Mouse (Mus musculus): ENCODE data around the gene Enkd1. TPM values are rescaled to one million over a fixed set of nuclear protein-coding genes. Genes with fewer than 3 reads are reported as not detected.

Gene Enkd1
- total and polyA plus RNA-seq, 3 experiments = 22.0 to 42.6 TPM; not detected in 1

DNA sequence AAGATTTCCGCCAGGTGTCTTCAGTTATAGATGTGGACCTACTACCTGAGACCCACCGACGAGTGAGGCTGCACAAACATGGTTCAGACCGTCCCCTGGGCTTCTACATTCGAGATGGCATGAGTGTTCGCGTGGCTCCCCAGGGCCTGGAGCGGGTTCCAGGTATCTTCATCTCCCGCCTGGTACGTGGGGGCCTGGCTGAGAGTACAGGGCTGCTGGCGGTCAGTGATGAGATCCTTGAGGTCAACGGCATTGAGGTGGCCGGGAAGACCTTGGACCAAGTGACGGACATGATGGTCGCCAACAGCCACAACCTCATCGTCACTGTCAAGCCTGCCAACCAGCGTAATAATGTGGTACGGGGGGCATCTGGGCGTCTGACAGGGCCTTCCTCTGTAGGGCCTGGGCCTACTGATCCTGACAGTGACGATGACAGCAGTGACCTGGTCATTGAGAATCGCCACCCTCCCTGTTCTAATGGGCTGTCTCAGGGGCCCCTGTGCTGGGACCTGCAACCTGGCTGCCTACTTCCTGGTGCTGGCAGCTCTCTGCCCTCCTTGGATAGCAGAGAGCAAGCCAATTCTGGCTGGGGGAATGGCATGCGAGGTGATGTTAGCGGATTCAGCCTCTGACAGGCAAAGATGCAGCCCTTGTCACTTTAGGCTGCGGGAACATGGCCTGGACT lies 5.1 kb downstream of the Enkd1 start:
- no peak for TF ChIP-seq JUND (IDR thresholded peaks at IDR 0.05; ENCODE audit: low read depth, low read length)
- TF ChIP-seq POLR2AphosphoS5 (IDR thresholded peaks at IDR 0.05; ENCODE audit: borderline replicate concordance, low read depth, low read length) = no peak
- TF ChIP-seq RAD21 (IDR thresholded peaks at IDR 0.05; ENCODE audit: low read depth, low read length) = no peak
- TF ChIP-seq CHD1 (IDR thresholded peaks at IDR 0.05; ENCODE audit: low read depth, low read length) = no peak
- no peak for TF ChIP-seq TBP (IDR thresholded peaks at IDR 0.05; ENCODE audit: low read depth, low read length)
- TF ChIP-seq KAT2A (conservative IDR thresholded peaks at IDR 0.05; ENCODE audit: low read depth, low read length) = no peak
- no peak for TF ChIP-seq ZNF384 (IDR thresholded peaks at IDR 0.05; ENCODE audit: low read depth, low read length)
- no peak for TF ChIP-seq MAFK (IDR thresholded peaks at IDR 0.05; ENCODE audit: borderline replicate concordance, low read depth, low read length)
- TF ChIP-seq ZKSCAN1 (IDR thresholded peaks at IDR 0.05; ENCODE audit: low read depth, low read length) = no peak
- Histone ChIP-seq H3K4me3 (ENCODE audit: control insufficient read depth in 1 of 2, insufficient read depth in 1 of 2, low read depth in 2 of 2, low read length in 2 of 2) (no peak overlapping the region), H3K36me3 (ENCODE audit: control insufficient read depth in 1 of 2, insufficient read depth in 2 of 2, low read length in 2 of 2) (peaks cover 0 to 11% of the 10 kb centered on the region in 2 experiments; a peak in 2 of 4 replicates), H3K4me1 (ENCODE audit: control insufficient read depth in 1 of 2, insufficient read depth in 2 of 2, low read length in 2 of 2) (peaks cover 5 to 15% of the 10 kb centered on the region in 2 experiments; a peak in 3 of 4 replicates), H3K9ac (ENCODE audit: control insufficient read depth, low read depth, low read length, poor library complexity, severe bottlenecking) (no peak overlapping the region), H3K79me2 (ENCODE audit: control insufficient read depth, insufficient read depth, low read length, poor library complexity) (peaks cover 17% of the 10 kb centered on the region), H3K27ac (ENCODE audit: control insufficient read depth, low read depth, low read length) (no peak overlapping the region), H3K27me3 (ENCODE audit: control insufficient read depth in 1 of 2, insufficient read depth in 2 of 2, low read length in 2 of 2) (no peaks in the 10 kb centered on the region), H3K9me3 (replicated peaks; ENCODE audit: insufficient read depth, low read length) (no peaks in the 10 kb centered on the region)
- DNase-seq (ENCODE audit: low read depth, low spot score) = no peak

DNA sequence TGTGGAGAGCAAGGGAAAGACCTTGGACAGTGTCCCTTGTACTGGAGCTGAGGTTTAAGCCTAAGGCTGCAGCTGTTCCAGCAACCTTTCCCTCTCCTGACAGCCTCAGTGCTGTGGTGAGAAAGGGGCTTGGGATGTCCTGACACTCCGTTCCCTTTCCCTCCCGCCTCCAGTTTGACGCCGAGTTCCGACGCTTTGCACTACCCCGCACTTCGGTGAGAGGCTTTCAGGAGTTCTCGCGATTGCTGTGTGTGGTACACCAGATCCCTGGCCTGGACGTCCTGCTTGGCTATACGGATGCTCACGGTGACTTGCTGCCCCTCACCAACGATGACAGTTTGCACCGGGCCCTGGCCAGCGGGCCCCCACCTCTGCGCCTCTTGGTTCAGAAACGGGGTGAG lies 6.0 kb downstream of the Enkd1 start:
- Histone ChIP-seq H3K27me3 (ENCODE audit: control insufficient read depth in 1 of 2, insufficient read depth in 2 of 2, low read length in 2 of 2) (no peaks in the 10 kb centered on the region), H3K4me1 (ENCODE audit: control insufficient read depth in 1 of 2, insufficient read depth in 2 of 2, low read length in 2 of 2) (peaks cover 5 to 15% of the 10 kb centered on the region in 2 experiments; a peak in 3 of 4 replicates), H3K9ac (ENCODE audit: control insufficient read depth, low read depth, low read length, poor library complexity, severe bottlenecking) (peak overlapping the region; percentile 66), H3K36me3 (ENCODE audit: control insufficient read depth in 1 of 2, insufficient read depth in 2 of 2, low read length in 2 of 2) (peaks cover 0 to 11% of the 10 kb centered on the region in 2 experiments; a peak in 2 of 4 replicates), H3K27ac (ENCODE audit: control insufficient read depth, low read depth, low read length) (no peak overlapping the region), H3K79me2 (ENCODE audit: control insufficient read depth, insufficient read depth, low read length, poor library complexity) (peaks cover 10% of the 10 kb centered on the region), H3K9me3 (replicated peaks; ENCODE audit: insufficient read depth, low read length) (no peaks in the 10 kb centered on the region), H3K4me3 (ENCODE audit: control insufficient read depth in 1 of 2, insufficient read depth in 1 of 2, low read depth in 2 of 2, low read length in 2 of 2) (peak overlapping the region; percentile 63 to 65)
- no peak for TF ChIP-seq SMC3 (IDR thresholded peaks at IDR 0.05; ENCODE audit: low read depth, low read length)
- no peak for TF ChIP-seq USF2 (IDR thresholded peaks at IDR 0.05; ENCODE audit: borderline replicate concordance in 1 of 2, insufficient read depth in 1 of 2, low read depth in 1 of 2, low read length in 2 of 2)
- no peak for TF ChIP-seq GABPA (IDR thresholded peaks at IDR 0.05; ENCODE audit: low read depth, low read length)
- TF ChIP-seq TCF12 (IDR thresholded peaks at IDR 0.05; ENCODE audit: low read depth, low read length) = no peak
- no peak for TF ChIP-seq ZKSCAN1 (IDR thresholded peaks at IDR 0.05; ENCODE audit: low read depth, low read length)
- TF ChIP-seq POLR2AphosphoS2 (IDR thresholded peaks at IDR 0.05; ENCODE audit: low read length) = no peak; the same call in 1 of the 2 replicates
- no peak for TF ChIP-seq GATA1 (IDR thresholded peaks at IDR 0.05; ENCODE audit: low read depth, low read length)
- no peak for TF ChIP-seq MAZ (IDR thresholded peaks at IDR 0.05; ENCODE audit: low read depth, low read length)
- TF ChIP-seq ELF1 (IDR thresholded peaks at IDR 0.05; ENCODE audit: low read depth, low read length) = no peak
- TF ChIP-seq MAFK (IDR thresholded peaks at IDR 0.05; ENCODE audit: borderline replicate concordance, low read depth, low read length) = no peak
- TF ChIP-seq POLR2A (IDR thresholded peaks at IDR 0.05; ENCODE audit: control insufficient read depth in 1 of 2, insufficient read depth in 1 of 2, low read depth in 1 of 2, low read length in 2 of 2, poor library complexity in 1 of 2) = no peak
- TF ChIP-seq CHD1 (IDR thresholded peaks at IDR 0.05; ENCODE audit: low read depth, low read length) = no peak
- no peak for TF ChIP-seq E2F4 (IDR thresholded peaks at IDR 0.05; ENCODE audit: borderline replicate concordance, low read depth, low read length)
- no peak for TF ChIP-seq CTCF (IDR thresholded peaks at IDR 0.05 in 2 of 3, conservative IDR thresholded peaks at IDR 0.05 in 1 of 3; ENCODE audit: control insufficient read depth in 1 of 3, insufficient read depth in 1 of 3, low read depth in 2 of 3, low read length in 3 of 3, poor library complexity in 1 of 3, severe bottlenecking in 1 of 3)
- TF ChIP-seq NRF1 (IDR thresholded peaks at IDR 0.05; ENCODE audit: insufficient read depth, low read depth, low read length, poor library complexity, severe bottlenecking) = no peak
- TF ChIP-seq ZNF384 (IDR thresholded peaks at IDR 0.05; ENCODE audit: low read depth, low read length) = no peak
- no peak for TF ChIP-seq RAD21 (IDR thresholded peaks at IDR 0.05; ENCODE audit: low read depth, low read length)
- no peak for DNase-seq (ENCODE audit: low read depth, low spot score)

All from MEL (cell line).